Mouse (Mus musculus) effector memory CD4-positive, alpha-beta T cell, adult 5 months (primary cell): Measurements from ENCODE around the gene Taf10. TPM values are rescaled to one million over a fixed set of nuclear protein-coding genes. Genes with fewer than 3 reads are reported as not detected.

ENCODE experiments used
- polyA plus RNA-seq: library from polyadenylated mRNA; unstranded; fragments of 100-300 nt; shearing (Covaris generic); gene quantifications from one replicate; pipeline ENCODE4 v1.2.1, GENCODE M21; 2017

Taf10 gene
- polyA plus RNA-seq: 283 TPM

DNA sequence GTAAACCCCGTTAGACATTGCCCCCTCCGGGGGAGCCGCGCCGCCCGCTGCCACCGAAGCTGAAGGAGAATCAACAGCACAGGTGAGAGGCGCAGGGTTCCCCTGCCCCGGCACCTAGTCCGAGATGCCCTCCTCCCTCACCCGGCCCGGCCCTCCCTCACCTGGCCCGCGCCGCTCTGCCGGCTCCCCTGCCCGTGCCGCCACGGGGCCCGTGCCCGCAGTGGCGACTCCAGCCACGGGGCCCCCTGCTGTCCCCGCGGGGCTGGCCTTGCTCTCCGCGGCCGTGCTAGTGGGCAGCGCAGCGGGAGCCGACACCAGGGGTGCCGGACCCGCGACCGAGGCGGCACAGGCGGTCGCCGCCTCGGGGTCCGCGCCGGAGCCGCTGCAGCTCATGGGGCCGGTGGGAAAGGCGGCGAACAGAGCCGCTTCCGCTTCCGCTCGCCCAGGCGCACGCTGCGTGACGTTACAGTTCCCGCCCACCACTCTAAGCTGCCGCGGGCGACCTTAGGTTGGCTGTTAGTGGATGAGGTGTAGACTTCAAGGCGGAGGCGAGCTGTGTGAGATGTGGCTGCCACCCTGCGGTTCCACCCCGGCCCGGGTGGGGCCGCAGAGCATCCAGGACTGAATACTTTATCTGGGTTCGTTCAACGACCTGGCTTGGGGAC is at the start of gene Taf10:
Gene Taf10 (minus strand): TSS at position 436 of the 665 bp plus-strand sequence.

GRCm38 (mm10) chr7:105787285-105788140 is 43.4 kb upstream of the Taf10 start, which contains the start of gene Dchs1:
TSS of gene Dchs1 (minus strand) at chr7:105787654.

GRCm38 (mm10) chr7:105751491-105752433 is 7.6 kb upstream of the Taf10 start, which contains the start of gene Tpp1:
TSS of gene Tpp1 (minus strand) at chr7:105752235.

DNA sequence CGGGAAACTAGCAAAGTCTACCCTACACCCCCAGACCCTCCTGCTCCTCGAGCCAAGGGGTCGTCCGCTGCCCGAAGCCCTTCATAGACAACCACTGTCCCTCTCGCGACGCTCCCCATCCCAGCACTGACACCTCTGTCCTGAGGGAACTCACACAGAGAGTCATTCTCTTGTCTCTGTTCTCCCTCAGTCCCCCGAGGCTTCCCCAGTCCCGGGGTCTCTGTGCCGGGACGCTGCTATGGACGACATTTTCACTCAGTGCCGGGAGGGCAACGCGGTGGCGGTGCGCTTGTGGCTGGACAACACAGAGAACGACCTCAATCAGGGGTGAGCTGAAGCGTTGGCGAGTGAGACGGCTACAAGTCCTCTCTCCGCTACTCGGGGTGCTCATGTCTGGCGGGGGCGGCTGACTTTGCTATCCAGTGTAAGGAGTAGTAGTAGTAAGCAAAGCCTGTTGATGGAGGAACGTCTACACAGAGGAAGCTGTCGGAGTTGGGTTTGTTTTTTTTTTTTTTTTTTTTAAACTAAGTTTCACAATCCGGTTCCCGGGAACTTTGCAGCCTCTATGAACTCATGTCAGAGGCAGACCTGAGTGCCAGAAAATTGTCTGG is 7.1 kb downstream of the Taf10 start, which contains the start of gene Rrp8:
Gene Rrp8 (minus strand): TSS at position 475 of the 611 bp plus-strand sequence.

DNA sequence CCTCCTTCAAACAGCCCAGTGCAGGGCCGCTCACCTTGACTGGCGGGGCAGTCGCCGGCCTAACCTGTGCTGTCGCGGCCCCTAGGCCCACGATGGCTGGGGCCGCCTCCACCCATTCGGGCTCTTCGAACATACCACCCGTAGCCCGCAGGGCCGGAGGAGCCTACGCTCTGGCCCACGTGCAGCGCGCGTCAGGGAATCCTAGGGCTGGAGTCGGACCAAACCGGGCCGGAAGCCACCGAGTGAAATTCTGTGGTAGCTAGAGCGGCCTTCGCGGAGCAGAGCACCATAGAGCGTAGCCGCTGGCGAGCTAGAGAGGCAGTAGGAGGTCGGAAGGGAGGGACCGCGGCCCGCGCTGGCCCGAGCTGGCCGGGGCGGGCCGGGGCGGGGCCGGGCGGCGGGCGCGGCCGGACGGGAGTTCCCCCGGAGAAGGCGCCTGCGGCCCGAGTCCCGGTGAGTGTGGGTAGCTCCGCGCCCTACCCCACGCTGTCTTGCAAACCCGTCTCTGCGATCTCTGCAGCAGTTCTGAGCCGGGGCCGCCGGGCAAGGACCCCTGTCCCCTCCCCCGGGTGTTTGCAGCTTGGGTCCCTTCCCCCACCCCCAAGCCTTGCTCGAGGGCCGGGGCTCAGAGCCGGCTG is 7.8 kb downstream of the Taf10 start, which contains the start of gene Ilk:
Gene Ilk (plus strand): TSS at position 329 of the 638 bp plus-strand sequence.

Other genes with a start within 250 kb of the Taf10 start
- 15.0 TPM for gene Smpd1, start 190.0 kb downstream of the Taf10 start, polyA plus RNA-seq
- 4.1 TPM for gene Apbb1, start 162.7 kb downstream of the Taf10 start, polyA plus RNA-seq
- not detected for gene Hpx, start 144.2 kb downstream of the Taf10 start, polyA plus RNA-seq
- gene Trim3, start 110.8 kb downstream of the Taf10 start, polyA plus RNA-seq: 6.5 TPM
- gene Timm10b, start 104.3 kb downstream of the Taf10 start, polyA plus RNA-seq: 92.3 TPM
- 15.5 TPM for gene Arfip2, start 103.9 kb downstream of the Taf10 start, polyA plus RNA-seq
- 5.0 TPM for gene Gm45799, start 103.8 kb downstream of the Taf10 start, polyA plus RNA-seq
- gene Dnhd1, start 93.5 kb downstream of the Taf10 start, polyA plus RNA-seq: 0.47 TPM
- gene Ilk, start 7.8 kb downstream of the Taf10 start, polyA plus RNA-seq: 116 TPM
- gene Rrp8, start 7.0 kb downstream of the Taf10 start, polyA plus RNA-seq: 16.6 TPM
- 66.6 TPM for gene Tpp1, start 7.9 kb upstream of the Taf10 start, polyA plus RNA-seq
- not detected for gene Dchs1, start 43.3 kb upstream of the Taf10 start, polyA plus RNA-seq
- 63.2 TPM for gene Mrpl17, start 66.7 kb upstream of the Taf10 start, polyA plus RNA-seq
- gene Gm4070, start 209.6 kb upstream of the Taf10 start, polyA plus RNA-seq: 93.5 TPM